Mouse (Mus musculus) spleen, embryonic (tissue): ENCODE measurements around the gene Sct.

Experiments
- CTCF ChIA-PET: fragments of 350-600 bp; sonication (Branson Sonifier 250); formaldehyde crosslinking; loops from one replicate; lab custom pipeline; 2022; lab: Charles Lee

The Sct gene

GRCm38 (mm10) chr7:141278766-141279590, at the start of gene Sct:
Gene Sct, minus strand, starts transcription at chr7:141279133.
- CTCF ChIA-PET, result interaction anchor here (0.6 kb wide), 1 partner anchor 354 kb away, joined by 3 read pairs; no protein-coding TSS in a partner anchor

GRCm38 (mm10) chr7:141328373-141328990, 49.5 kb upstream of the Sct start:
- CTCF ChIA-PET, result interaction anchor here (0.6 to 0.7 kb wide), 2 partner anchors 18 to 26 kb away, joined by 5 to 8 read pairs; no protein-coding TSS in a partner anchor

GRCm38 (mm10) chr7:141327469-141328372, 48.8 kb upstream of the Sct start, which contains the start of the genes Deaf1 and Tmem80:
Gene Deaf1, minus strand, starts transcription at chr7:141327690.
Gene Tmem80, plus strand, starts transcription at chr7:141327739.
- CTCF ChIA-PET, result interaction anchor here (0.6 kb wide), 1 partner anchor 19 kb away, joined by 5 read pairs; no protein-coding TSS in a partner anchor

- CTCF ChIA-PET, result no interaction called here
These were observed 47.9 kb upstream of the Sct start for GRCm38 (mm10) chr7:141326546-141327446.

- CTCF ChIA-PET, result no interaction called here
These were observed 45.8 kb upstream of the Sct start for GRCm38 (mm10) chr7:141324686-141325085.

DNA sequence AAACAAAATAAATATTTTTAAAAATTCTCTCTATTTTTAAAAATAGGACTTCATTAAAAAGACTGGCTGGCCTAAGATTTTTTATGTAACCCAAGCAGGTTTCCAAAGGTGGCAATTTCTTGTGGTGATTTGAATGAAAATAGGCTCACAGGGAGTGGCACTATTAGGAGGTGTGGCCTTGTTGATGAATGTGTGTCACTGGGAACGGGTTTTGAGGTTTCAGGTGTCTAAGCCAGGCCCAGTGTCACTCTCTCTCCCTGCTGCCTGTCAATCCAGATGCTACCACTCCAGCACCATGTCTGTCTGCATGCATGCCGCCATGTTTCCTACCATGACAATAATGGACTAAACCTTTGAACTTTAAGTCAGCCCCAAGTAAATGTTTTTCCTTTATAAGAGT, 40.5 kb upstream of the Sct start:
- CTCF ChIA-PET, result no interaction called here

- CTCF ChIA-PET, result no interaction called here
These were observed 38.7 kb upstream of the Sct start for GRCm38 (mm10) chr7:141317619-141318132.

DNA sequence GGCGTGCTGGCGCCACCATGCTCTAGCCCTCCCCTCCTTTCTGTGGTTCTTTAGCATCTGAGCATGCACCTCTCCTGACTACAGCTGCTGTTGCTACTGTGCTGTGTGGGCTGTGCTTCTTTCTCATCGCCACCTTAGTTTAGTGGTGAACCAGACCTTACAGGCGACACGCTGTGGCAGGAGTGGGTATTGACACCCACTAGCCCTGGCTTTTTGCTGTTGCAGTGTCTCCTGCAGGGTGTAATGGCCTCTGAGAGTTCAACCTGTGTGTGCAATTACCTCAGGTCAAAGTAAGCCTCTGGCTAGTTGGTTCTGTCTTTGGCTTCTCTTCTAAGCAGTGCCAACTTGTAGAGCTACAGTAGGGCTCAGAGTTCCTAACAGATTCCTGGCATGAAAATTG, 37.0 kb upstream of the Sct start:
- CTCF ChIA-PET, result interaction anchor here (1.0 kb wide), 1 partner anchor 51 kb away, joined by 3 read pairs; no protein-coding TSS in a partner anchor

DNA sequence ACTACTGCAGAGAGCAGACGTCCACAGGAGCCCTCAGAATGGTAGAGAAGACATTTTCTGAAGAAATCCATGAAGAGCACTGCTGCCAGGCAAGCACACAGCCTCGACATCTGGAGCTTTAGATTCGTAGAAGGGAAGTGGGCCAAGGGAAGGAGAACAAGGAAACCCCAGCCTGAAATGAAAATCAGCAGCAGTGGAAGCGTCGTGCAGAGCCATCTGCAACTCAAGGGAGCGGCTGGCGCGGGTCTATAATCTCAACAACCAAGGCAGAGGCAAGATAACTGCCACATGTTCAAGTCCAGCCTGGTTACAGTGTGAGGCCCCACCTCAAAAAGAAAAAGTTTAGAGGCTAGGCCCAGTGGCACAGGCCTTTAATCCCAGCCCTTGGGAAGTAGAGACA, 36.1 kb upstream of the Sct start:
- CTCF ChIA-PET, result interaction anchor here (0.9 kb wide), 1 partner anchor 47 kb away, joined by 3 read pairs; no protein-coding TSS in a partner anchor

GRCm38 (mm10) chr7:141314416-141314815, 35.5 kb upstream of the Sct start:
- CTCF ChIA-PET, result no interaction called here

DNA sequence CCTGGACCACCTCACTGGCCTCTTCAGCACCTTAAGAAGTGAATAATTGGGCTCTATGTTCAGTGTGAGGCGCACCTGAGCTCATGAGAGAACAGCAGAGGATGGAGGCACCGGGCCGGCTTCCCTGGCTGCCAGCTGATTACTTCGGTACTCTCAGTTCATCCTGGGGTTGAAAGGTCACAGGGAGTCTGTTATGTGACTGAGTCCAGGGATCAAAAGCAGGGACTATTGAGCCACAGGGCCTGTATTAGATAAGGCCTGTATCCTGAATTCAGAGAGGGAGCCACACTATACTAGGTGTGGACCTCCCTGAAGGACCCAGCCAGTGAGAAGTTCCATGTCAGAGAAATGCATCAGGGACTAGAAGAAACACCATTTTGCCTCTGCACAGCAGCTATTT, 25.6 kb upstream of the Sct start:
- CTCF ChIA-PET, result no interaction called here

GRCm38 (mm10) chr7:141302702-141303268, 23.9 kb upstream of the Sct start:
- CTCF ChIA-PET, result interaction anchor here (1.1 kb wide), 1 partner anchor 26 kb away, joined by 8 read pairs; no protein-coding TSS in a partner anchor

GRCm38 (mm10) chr7:141301386-141301785, 22.5 kb upstream of the Sct start:
- CTCF ChIA-PET, result no interaction called here

DNA sequence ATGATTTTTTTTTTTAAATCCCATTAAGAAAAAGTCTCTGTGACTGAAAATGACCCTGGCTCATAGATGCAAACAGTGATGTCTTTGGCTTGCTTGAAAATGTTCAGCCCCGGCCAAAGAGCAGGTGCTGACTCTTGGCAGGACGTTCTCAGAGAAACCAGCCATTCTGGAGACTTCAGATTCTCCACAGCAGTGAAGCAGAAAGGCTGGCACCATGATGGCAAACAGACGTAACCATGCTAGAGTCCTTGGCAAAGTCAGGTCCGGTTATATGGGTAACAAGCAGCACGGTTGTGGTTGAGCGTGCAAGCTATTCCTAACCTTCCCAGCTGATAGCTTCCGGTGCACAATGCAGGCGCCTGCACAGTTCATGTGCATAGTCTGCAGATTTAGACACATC, 20.2 kb upstream of the Sct start:
- CTCF ChIA-PET, result no interaction called here

GRCm38 (mm10) chr7:141297926-141298650, 19.2 kb upstream of the Sct start:
- CTCF ChIA-PET, result no interaction called here

DNA sequence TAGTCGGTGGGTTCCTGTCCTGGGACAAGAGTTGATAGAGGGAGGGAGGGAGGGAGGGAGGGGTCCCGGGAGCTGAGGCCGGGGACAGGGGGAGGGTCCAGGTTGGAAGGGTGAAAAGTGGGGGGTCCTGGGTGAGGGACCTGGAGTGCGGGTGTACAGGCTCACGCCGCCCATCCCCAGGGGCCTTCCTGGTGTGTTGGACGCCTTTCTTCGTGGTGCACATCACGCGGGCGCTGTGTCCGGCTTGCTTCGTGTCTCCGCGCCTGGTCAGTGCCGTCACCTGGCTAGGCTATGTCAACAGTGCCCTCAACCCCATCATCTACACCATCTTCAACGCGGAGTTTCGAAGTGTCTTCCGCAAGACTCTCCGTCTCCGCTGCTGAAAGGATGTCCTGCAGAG, 15.5 kb upstream of the Sct start:
- CTCF ChIA-PET, result interaction anchor here (1.0 kb wide), 1 partner anchor 26 kb away, joined by 3 read pairs; no protein-coding TSS in a partner anchor

GRCm38 (mm10) chr7:141293852-141294471, 15.0 kb upstream of the Sct start:
- CTCF ChIA-PET, result interaction anchor here (1.0 kb wide), 1 partner anchor 25 kb away, joined by 3 read pairs; no protein-coding TSS in a partner anchor

DNA sequence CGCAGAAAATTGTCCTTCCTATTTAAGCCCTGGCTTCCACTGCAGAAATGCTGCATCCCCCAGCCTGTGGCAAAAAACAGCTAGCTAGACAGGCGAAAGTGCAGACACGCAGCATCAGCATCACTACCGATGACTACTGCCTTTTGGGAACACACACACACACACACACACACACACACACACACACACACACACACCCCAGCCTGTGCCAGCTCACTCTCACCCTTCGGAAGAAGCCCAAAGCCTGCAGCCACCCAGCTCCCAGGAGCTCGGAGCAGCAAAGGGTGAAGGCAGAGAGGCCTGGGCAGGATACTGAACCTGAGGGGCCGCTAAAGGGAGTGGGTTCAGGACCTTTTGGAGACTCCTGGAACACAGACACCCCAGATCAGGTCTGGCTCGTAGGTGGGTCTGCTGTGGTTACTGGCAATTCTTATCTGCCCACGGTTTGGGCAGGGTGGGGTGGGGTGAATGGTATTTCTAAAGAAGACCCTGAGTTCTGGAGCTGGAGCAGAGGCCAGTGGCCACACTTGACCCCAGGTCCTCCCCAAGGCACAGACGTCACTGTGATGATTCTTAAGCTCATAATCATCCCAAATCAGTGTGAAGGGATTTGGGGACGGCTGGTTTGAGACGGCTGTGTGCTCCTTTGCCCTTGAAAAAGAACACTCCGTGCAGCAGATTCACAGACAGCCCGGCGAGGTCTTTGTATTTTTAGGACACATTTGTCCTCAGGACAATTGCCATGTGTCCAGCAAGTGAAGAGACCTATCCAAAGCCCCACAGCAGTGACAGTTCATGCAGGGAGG, 13.9 kb upstream of the Sct start:
- CTCF ChIA-PET, result no interaction called here
